Mouse (Mus musculus): ENCODE measurements around the gene Cdk5rap1. TPM values are rescaled to one million over a fixed set of nuclear protein-coding genes. Genes with fewer than 3 reads are reported as not detected.

The Cdk5rap1 gene
- polyA plus RNA-seq, 1 experiment from 2014 or later, result 19.7 TPM

GRCm38 (mm10) chr2:154407643-154408445 lies 35.0 kb upstream of the Cdk5rap1 start, which contains the start of gene Snta1:
Gene Snta1, minus strand, starts transcription at chr2:154408099.
- Histone ChIP-seq H3K27ac (ENCODE audit: low read length) (peak within 1 kb of the TSS; percentile 15; the same call in 1 of the 2 replicates), H3K4me3 (ENCODE audit: low read length) (peak within 1 kb of the TSS; percentile 64), H3K36me3 (ENCODE audit: control insufficient read depth, insufficient read depth, low read length) (no peaks in the 10 kb centered on the region), H3K4me1 (replicated peaks; ENCODE audit: control insufficient read depth, insufficient read depth, low read length) (peaks cover 8% of the 10 kb centered on the region), H3K9ac (ENCODE audit: low read length) (peak within 1 kb of the TSS; percentile 70), H3K4me2 (ENCODE audit: low read depth, low read length) (peak within 1 kb of the TSS; percentile 85), H3K9me3 (ENCODE audit: control insufficient read depth, low read length) (no peaks in the 10 kb centered on the region), H3K27me3 (ENCODE audit: control insufficient read depth, insufficient read depth, low read depth, low read length) (no peaks in the 10 kb centered on the region; the same call in 1 of the 2 replicates)
- ATAC-seq (ENCODE audit: low read depth), result peak; percentile 91
- 1% methylated on average over 64 of the region's 84 CpGs for WGBS

- H3K36me3 ChIP-seq (ENCODE audit: control insufficient read depth, insufficient read depth, low read length), result no peaks in the 10 kb centered on the region
- H3K9ac ChIP-seq (ENCODE audit: low read length), result peak overlapping the region; percentile 70
- peak overlapping the region; percentile 64 for H3K4me3 ChIP-seq (ENCODE audit: low read length)
- no peaks in the 10 kb centered on the region for H3K9me3 ChIP-seq (ENCODE audit: control insufficient read depth, low read length)
- H3K4me1 ChIP-seq (replicated peaks; ENCODE audit: control insufficient read depth, insufficient read depth, low read length), result peaks cover 13% of the 10 kb centered on the region
- 32% methylated on average over 11 of the region's 11 CpGs for WGBS
- peak overlapping the region; percentile 85 for H3K4me2 ChIP-seq (ENCODE audit: low read depth, low read length)
- no peak overlapping the region for H3K27ac ChIP-seq (ENCODE audit: low read length)
- no peak for ATAC-seq (ENCODE audit: low read depth)
- no peaks in the 10 kb centered on the region; the same call in 1 of the 2 replicates for H3K27me3 ChIP-seq (ENCODE audit: control insufficient read depth, insufficient read depth, low read depth, low read length)
These were observed 34.3 kb upstream of the Cdk5rap1 start for GRCm38 (mm10) chr2:154407063-154407642.

- no peak overlapping the region for H3K4me2 ChIP-seq (ENCODE audit: low read depth, low read length)
- H3K27me3 ChIP-seq (ENCODE audit: control insufficient read depth, insufficient read depth, low read depth, low read length), result no peaks in the 10 kb centered on the region; the same call in 1 of the 2 replicates
- H3K9ac ChIP-seq (ENCODE audit: low read length), result no peak overlapping the region
- no peak for ATAC-seq (ENCODE audit: low read depth)
- H3K4me3 ChIP-seq (ENCODE audit: low read length), result no peak overlapping the region
- H3K4me1 ChIP-seq (replicated peaks; ENCODE audit: control insufficient read depth, insufficient read depth, low read length), result peaks cover 13% of the 10 kb centered on the region
- WGBS, result 61% methylated on average over 5 of the region's 5 CpGs
- H3K27ac ChIP-seq (ENCODE audit: low read length), result no peak overlapping the region
- H3K36me3 ChIP-seq (ENCODE audit: control insufficient read depth, insufficient read depth, low read length), result no peaks in the 10 kb centered on the region
- no peaks in the 10 kb centered on the region for H3K9me3 ChIP-seq (ENCODE audit: control insufficient read depth, low read length)
These were observed 32.7 kb upstream of the Cdk5rap1 start for GRCm38 (mm10) chr2:154405447-154405994.

- Histone ChIP-seq H3K9ac (ENCODE audit: low read length) (peak overlapping the region; percentile 44; the same call in 1 of the 2 replicates), H3K4me2 (ENCODE audit: low read depth, low read length) (no peak overlapping the region; the same call in 1 of the 2 replicates)
These were observed 30.0 kb upstream of the Cdk5rap1 start for GRCm38 (mm10) chr2:154402811-154403210.

GRCm38 (mm10) chr2:154401976-154402375 lies 29.2 kb upstream of the Cdk5rap1 start:
- ATAC-seq (ENCODE audit: low read depth), result no peak
- H3K4me3 ChIP-seq (ENCODE audit: low read length), result no peak overlapping the region
- H3K9me3 ChIP-seq (ENCODE audit: control insufficient read depth, low read length), result no peaks in the 10 kb centered on the region
- no peak overlapping the region for H3K27ac ChIP-seq (ENCODE audit: low read length)
- no peaks in the 10 kb centered on the region for H3K36me3 ChIP-seq (ENCODE audit: control insufficient read depth, insufficient read depth, low read length)
- H3K4me2 ChIP-seq (ENCODE audit: low read depth, low read length), result no peak overlapping the region
- no peaks in the 10 kb centered on the region for H3K27me3 ChIP-seq (ENCODE audit: control insufficient read depth, insufficient read depth, low read depth, low read length)
- peaks cover 13% of the 10 kb centered on the region for H3K4me1 ChIP-seq (replicated peaks; ENCODE audit: control insufficient read depth, insufficient read depth, low read length)
- H3K9ac ChIP-seq (ENCODE audit: low read length), result no peak overlapping the region
- WGBS, result 12% methylated on average over 1 of the region's 1 CpGs

More at GRCm38 (mm10) chr2:154402811-154403210, 30.0 kb upstream of the Cdk5rap1 start:
- H3K36me3 ChIP-seq (ENCODE audit: control insufficient read depth, insufficient read depth, low read length), result no peaks in the 10 kb centered on the region
- H3K9me3 ChIP-seq (ENCODE audit: control insufficient read depth, low read length), result no peaks in the 10 kb centered on the region
- peaks cover 13% of the 10 kb centered on the region for H3K4me1 ChIP-seq (replicated peaks; ENCODE audit: control insufficient read depth, insufficient read depth, low read length)
- ATAC-seq (ENCODE audit: low read depth), result peak; percentile 91
- no peaks in the 10 kb centered on the region for H3K27me3 ChIP-seq (ENCODE audit: control insufficient read depth, insufficient read depth, low read depth, low read length)
- peak overlapping the region; percentile 78 for H3K27ac ChIP-seq (ENCODE audit: low read length)
- H3K4me3 ChIP-seq (ENCODE audit: low read length), result no peak overlapping the region
- 7% methylated on average over 7 of the region's 7 CpGs for WGBS

- Histone ChIP-seq H3K27ac (ENCODE audit: low read length) (no peak overlapping the region), H3K4me1 (replicated peaks; ENCODE audit: control insufficient read depth, insufficient read depth, low read length) (peaks cover 13% of the 10 kb centered on the region), H3K9ac (ENCODE audit: low read length) (no peak overlapping the region), H3K9me3 (ENCODE audit: control insufficient read depth, low read length) (no peaks in the 10 kb centered on the region), H3K4me3 (ENCODE audit: low read length) (no peak overlapping the region), H3K36me3 (ENCODE audit: control insufficient read depth, insufficient read depth, low read length) (no peaks in the 10 kb centered on the region), H3K4me2 (ENCODE audit: low read depth, low read length) (no peak overlapping the region), H3K27me3 (ENCODE audit: control insufficient read depth, insufficient read depth, low read depth, low read length) (no peaks in the 10 kb centered on the region)
- no peak for ATAC-seq (ENCODE audit: low read depth)
- 75% methylated on average over 2 of the region's 2 CpGs for WGBS
These were observed 26.5 kb upstream of the Cdk5rap1 start for GRCm38 (mm10) chr2:154399325-154399724.

- Histone ChIP-seq H3K27ac (ENCODE audit: low read length) (no peak overlapping the region), H3K9me3 (ENCODE audit: control insufficient read depth, low read length) (no peaks in the 10 kb centered on the region), H3K4me3 (ENCODE audit: low read length) (no peak overlapping the region), H3K4me2 (ENCODE audit: low read depth, low read length) (no peak overlapping the region), H3K27me3 (ENCODE audit: control insufficient read depth, insufficient read depth, low read depth, low read length) (no peaks in the 10 kb centered on the region), H3K36me3 (ENCODE audit: control insufficient read depth, insufficient read depth, low read length) (no peaks in the 10 kb centered on the region), H3K9ac (ENCODE audit: low read length) (no peak overlapping the region), H3K4me1 (replicated peaks; ENCODE audit: control insufficient read depth, insufficient read depth, low read length) (peaks cover 9% of the 10 kb centered on the region)
- 79% methylated on average over 7 of the region's 7 CpGs for WGBS
- ATAC-seq (ENCODE audit: low read depth), result no peak
These were observed 25.5 kb upstream of the Cdk5rap1 start for GRCm38 (mm10) chr2:154398267-154398666.

- H3K27ac ChIP-seq (ENCODE audit: low read length), result no peak overlapping the region
- ATAC-seq (ENCODE audit: low read depth), result no peak
These were observed 23.7 kb upstream of the Cdk5rap1 start for GRCm38 (mm10) chr2:154396529-154396928.

GRCm38 (mm10) chr2:154394602-154395001 lies 21.8 kb upstream of the Cdk5rap1 start:
- no peak for ATAC-seq (ENCODE audit: low read depth)
- H3K9me3 ChIP-seq (ENCODE audit: control insufficient read depth, low read length), result no peaks in the 10 kb centered on the region
- H3K36me3 ChIP-seq (ENCODE audit: control insufficient read depth, insufficient read depth, low read length), result no peaks in the 10 kb centered on the region
- H3K4me1 ChIP-seq (replicated peaks; ENCODE audit: control insufficient read depth, insufficient read depth, low read length), result peaks cover 3% of the 10 kb centered on the region
- no peak overlapping the region for H3K27ac ChIP-seq (ENCODE audit: low read length)
- H3K4me3 ChIP-seq (ENCODE audit: low read length), result no peak overlapping the region
- H3K27me3 ChIP-seq (ENCODE audit: control insufficient read depth, insufficient read depth, low read depth, low read length), result no peaks in the 10 kb centered on the region
- 77% methylated on average over 3 of the region's 3 CpGs for WGBS
- no peak overlapping the region for H3K4me2 ChIP-seq (ENCODE audit: low read depth, low read length)
- no peak overlapping the region for H3K9ac ChIP-seq (ENCODE audit: low read length)

More at GRCm38 (mm10) chr2:154396529-154396928, 23.7 kb upstream of the Cdk5rap1 start:
- H3K9me3 ChIP-seq (ENCODE audit: control insufficient read depth, low read length), result no peaks in the 10 kb centered on the region
- H3K4me2 ChIP-seq (ENCODE audit: low read depth, low read length), result no peak overlapping the region
- H3K36me3 ChIP-seq (ENCODE audit: control insufficient read depth, insufficient read depth, low read length), result no peaks in the 10 kb centered on the region
- H3K4me1 ChIP-seq (replicated peaks; ENCODE audit: control insufficient read depth, insufficient read depth, low read length), result no peaks in the 10 kb centered on the region
- WGBS, result 64% methylated on average over 2 of the region's 2 CpGs
- no peaks in the 10 kb centered on the region for H3K27me3 ChIP-seq (ENCODE audit: control insufficient read depth, insufficient read depth, low read depth, low read length)
- no peak overlapping the region for H3K9ac ChIP-seq (ENCODE audit: low read length)
- no peak overlapping the region for H3K4me3 ChIP-seq (ENCODE audit: low read length)

All from lung, embryonic 16.5 days (tissue).